Mouse (Mus musculus): ENCODE results near the gene Nup37.

Nup37 gene

DNA sequence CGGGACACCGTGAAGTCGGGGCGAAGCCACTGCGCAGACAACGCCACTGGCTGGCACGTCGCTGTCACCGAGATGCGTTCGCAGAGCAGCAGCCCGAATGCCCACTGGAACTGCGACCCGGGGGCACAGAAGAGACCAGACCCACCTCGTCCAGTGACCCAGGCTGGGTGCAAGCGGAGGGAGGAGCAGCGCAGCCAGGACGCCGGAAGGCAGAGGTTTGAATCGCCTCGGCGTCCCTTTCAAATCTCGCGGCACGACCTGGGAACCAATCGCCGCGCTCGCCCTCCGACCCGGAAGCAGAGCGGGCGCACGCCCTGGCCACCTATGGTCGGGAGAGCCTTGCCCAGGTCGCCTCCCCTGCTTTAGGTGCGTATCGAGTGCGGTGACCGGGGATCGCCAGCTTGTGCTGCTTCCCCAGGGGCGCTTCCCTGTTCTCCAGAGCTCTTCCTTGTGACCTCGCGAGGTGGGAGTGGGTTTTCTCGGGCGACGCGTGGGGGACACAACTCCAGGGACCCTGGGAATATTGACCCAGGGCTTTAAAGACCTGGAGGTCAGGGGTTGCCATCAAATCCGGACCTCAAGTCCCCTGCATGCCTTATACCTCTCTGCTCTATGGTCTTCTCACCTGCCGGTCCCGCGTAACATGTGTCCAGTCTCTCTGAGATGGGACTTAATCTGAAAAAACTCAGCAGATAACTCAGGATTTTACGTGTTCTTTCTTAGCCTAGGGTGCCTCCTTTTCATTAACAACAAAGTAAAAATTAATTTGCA, at the start of gene Nup37, which contains the start of gene Parpbp:
Gene Nup37 (plus strand): TSS at position 286 of the 771 bp plus-strand sequence.
Gene Parpbp (minus strand): TSS at position 235 of the 771 bp plus-strand sequence.
- peak; percentile 91 for DNase-seq

DNA sequence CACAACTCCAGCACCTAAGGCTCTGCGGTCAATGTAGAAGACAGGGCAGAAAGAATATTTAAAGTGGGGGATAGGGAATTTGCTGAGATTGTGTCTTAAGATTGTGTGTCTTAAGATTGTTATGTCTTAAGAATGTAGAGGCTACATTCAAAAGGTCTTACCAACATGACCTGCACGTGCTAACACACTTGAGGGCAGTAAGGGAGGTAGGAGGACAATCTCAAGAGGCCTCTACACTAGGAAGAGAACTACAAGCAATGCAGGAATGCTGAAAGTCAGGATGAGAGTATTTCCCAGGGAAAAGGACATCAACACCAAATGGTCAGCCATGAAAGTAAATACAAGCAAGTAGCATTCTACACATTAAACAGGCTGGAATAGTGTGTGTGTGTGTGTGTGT, 40.6 kb upstream of the Nup37 start:
- no peak for DNase-seq

DNA sequence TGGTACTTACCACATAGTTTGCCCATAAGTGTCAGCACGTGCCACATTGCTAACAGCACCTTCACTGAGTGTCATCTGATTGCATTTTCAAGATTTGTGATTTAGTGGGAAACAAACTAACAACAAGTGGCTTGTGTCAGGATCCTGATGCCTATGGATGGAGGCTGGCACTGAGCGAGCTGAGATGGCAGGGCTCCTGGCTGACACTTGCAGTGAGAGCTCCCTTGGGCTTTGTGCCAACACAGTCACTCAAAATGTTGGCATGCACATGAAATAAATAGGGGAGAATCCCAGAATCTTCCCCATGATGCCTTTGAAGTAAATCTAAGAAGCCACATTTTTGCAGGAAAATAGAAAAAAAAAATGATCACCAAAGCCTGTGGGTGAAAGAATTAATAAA, 33.5 kb upstream of the Nup37 start:
- no peak for DNase-seq

DNA sequence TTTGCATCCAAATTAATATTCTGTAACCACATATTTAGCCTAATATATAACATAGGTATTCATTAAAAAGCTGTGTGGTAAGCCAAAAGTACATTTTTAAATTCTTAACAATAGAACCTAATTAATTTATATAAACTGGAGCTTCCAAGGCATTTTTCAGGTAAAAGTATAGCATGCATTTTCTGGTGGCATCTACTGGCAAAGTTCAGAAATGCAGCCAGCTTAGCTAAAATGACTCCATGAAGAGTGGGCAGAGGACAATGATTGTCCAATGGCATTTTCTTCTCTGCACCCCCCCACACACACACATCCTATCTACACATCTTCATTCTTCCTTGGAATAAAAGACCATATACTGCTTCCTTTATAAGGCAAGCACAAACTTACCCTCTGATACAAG, 27.1 kb upstream of the Nup37 start:
- peak; percentile 11 for DNase-seq

DNA sequence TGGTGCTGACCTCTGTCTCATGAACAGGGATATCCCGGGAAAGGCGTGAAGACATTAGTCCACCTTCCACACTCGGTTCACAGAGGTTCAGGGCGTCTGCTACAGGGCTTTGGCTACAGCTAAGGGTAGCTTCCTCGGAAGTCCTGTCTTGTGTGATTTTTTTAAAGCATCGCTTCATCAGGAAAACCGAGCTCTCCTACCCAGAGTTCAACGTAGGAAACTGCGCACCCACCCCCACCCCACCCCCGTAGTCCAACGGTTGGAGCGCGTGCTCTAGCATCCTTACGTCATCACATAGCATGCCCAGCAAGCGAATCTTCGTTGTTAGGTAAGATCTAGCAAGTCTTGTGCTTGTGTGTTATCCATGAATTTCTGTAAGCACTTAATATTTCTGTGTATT, 11.2 kb upstream of the Nup37 start:
- no peak for DNase-seq

DNA sequence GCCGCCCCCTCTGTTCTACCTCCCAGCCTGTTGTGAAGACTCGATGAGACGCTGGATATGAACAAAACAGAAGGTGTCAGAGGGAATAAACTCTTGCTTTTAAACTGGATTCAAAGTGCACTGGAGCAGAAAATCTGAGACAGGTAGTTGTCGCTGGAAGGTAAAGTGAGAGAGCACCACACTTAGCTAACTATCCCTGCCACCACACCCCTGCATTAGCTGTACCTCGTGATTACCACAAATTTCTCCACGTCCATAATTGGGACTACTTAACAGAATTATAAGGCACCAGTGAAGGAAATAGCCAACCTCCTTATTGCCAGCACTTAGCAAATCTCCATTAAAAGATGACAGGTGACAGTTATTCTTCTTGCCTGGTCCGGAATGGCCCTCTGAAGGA, 605 bp upstream of the Nup37 start:
- DNase-seq = no peak

DNA sequence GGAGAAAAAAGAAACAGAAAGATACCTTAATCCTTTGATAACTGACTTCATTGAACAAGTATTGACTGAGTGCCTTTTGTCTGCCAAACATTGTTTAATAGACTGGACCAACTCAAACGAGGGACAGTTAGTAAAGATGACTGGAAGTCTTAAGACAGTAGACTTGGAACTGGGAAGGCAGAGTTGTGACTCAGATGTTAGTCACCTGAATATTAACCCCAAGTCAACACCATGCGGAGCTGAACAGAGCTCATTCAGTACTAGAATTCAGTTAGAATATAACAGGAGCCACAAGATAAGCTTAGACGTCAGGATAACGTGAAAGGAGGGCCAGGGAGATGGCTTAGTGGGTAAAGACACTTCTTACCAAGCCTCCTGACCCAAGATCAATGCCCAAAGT, 3.6 kb downstream of the Nup37 start:
- no peak for DNase-seq

DNA sequence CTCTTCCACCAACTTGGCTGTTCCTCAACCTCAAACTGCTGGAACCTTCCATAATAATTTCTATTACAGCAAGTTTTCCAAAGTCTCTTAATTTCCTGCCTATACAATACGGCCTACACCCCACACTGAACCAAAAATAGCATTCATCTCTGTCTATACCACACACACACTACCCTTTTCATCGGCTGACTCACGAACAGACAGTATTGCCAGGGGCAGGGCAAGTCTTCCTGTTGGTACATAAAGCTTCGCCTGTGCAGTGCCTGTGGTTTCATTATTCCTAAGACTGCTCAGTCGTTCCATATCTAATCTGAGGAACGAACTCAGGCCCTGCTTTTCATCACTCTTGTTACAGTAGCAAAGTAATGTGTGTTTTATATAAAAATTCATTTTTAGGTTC, 4.9 kb downstream of the Nup37 start:
- DNase-seq = no peak

DNA sequence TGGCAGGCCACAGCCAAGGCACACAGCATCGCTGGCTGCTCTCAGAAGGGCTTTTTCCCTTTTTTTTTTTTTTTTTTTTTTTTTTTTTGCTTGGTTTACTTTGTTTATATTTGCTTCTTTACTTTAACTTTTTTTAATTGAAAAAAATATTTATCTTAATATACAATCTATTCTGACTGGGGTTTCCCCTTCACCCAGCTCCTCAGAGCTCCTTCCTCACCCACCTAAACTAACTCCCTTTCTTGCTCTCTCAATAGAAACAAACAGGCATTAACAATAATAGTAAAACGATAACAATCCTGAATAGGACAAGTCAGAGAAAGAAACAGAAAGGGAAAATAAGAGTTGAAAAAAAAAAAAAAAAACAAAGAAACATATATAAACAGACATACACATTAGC, 15.3 kb downstream of the Nup37 start:
- DNase-seq = no peak

DNA sequence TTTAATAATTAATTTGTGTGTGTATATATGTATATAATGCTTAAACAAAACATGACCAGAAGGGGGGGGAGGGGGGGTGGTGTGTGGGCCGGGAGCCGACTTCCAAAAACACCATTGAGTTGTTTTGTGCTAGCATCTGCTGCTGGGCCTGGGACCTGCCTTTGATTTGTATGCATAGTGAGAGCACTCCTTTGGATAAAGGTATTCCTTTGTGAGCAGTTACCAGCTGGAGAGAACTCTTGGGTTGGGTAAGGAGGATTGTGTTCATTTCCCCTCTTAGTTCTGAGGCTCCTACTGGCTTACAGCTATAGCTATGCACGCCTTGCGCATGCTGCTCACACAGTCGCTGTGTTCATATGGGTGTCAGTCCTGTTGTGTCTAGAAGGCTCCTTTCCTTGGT, 15.9 kb downstream of the Nup37 start:
- DNase-seq = no peak

DNA sequence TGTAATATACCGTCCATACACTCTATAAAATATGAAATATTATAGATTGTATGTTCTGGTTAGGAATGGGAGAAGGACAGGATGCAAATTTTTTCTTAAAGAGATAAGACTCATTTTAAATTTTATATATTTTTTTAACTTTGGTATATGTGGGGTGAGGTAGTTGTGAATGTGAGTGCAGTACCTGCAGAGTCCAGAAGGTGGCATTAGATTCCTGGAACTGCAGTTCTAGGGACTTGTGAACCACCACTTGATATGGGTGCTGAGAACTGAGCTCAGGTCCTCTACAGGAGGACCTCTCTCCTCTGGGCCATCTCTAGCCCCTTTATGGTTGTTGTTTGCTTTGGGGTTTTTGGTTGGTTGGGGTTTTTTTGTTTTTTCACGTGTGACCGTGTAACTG, 19.4 kb downstream of the Nup37 start:
- peak; percentile 19 for DNase-seq

DNA sequence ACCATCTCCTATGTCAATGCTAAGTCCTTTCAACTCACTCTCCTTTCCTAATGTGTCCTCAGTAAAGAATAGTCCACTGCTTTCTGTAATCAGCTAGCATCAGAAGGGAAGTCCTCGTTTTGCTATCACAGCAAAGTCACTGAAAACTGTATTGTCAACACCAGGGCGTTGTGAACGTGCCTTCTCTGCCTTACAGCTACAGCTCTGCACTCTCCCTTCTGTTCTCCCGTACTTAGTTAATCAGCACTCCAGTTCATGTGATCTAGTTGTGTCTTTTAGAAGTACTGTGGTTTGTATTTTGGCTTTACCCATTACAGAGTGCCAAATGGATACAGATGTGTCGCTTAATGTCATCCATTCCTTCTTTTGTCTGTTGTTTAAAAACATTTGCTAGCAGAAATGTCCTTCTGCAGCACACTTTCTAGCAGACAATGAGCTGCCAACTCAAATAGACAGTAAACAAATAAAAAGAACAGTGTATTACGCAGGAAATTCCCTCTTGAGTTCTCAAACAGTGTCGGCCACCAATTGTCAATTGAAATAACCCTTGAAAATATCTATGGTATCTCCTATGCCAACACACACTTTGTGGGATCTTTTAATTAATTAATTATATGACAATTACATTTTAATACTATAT, 20.8 kb downstream of the Nup37 start:
- no peak for DNase-seq

DNA sequence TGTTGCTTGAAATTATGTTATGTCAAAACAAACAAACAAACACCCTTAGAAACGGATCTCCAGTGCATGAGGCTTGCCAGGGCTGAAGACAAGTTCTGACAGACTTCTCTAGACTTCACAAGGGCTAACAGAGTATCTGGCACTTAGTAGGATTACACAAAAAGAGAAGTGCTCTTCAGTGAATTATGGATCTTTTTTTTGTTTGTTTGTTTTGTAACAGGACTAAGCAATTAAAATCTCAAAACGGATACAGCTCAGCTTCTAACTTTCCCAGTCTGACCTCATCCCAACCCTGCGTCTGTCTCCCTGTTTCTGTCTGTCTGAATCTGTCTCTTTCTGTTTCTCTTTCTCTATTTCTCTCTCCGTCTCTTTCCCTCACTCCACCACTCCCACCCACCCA, 53.7 kb downstream of the Nup37 start:
- DNase-seq = peak; percentile 22

DNA sequence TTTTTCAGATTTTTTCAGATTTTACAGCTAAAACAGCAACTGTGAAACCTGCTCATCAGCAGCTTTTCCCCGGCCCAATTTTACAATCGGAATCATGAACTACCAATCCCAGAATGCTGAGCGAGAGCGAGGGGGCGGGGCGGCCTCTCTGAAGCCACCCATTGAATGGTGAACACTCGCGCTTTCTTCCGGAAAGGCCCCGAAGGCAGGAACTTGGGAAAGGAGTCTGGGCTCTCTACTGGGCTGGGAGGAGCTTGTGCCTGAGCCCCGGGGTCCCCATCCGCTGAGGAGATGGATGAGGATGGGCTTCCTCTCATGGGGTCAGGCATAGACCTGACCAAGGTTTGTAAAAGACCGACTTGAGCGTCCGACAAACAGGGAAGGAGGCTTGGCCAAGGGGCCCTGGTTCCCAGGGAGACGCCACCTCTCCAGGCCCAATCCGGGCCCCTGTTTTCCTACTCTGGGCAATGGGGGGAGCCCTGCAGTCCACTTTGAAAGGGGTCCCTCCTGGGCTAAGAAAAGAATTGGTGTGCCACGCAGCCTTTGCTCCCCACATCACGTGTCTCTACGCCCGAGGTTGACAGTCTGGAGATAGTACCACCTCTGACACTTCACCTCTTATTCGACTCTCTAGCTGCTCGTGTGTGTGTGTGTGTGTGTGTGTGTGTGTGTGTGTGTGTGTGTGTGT, 54.3 kb downstream of the Nup37 start, which contains the start of gene Washc3:
Gene Washc3 (plus strand): TSS at position 143 of the 688 bp plus-strand sequence.
- peak; percentile 96 for DNase-seq

DNA sequence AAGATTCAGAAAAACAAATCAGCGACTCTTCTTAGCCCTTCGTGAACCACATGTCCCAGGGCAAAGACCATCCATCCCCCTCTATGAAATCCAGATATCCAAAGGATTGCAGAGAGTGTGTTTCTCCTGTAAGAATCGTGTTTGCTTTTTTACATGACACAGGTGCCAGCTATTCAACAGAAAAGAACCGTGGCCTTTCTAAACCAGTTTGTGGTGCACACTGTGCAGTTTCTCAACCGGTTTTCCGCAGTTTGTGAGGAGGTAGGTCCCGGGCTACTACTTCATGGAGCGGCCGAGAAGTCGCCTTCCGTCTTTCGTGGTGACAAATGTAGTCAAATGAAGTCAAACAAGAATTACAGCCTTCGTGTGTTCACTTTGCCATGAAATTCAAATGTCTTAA, 54.9 kb downstream of the Nup37 start:
- no peak for DNase-seq

DNA sequence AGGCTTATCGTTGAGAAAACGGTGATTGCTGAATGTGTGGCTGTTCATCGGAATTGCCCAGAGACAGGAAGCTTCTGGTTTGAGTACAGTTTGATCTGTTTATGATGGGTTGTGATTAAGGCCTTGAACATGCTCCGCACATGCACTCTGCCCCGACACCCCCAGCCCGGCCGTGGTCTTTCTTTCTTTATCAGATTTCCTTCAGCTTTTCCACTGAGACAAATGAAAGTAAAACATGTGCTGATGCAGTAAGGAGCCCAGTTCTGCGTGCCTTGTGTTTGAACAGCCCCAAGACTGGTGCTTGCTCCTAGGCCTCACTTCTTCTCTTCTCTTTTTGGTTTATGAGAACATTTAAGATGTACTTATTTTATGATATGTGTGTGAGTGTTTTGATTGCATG, 55.8 kb downstream of the Nup37 start:
- no peak for DNase-seq

DNA sequence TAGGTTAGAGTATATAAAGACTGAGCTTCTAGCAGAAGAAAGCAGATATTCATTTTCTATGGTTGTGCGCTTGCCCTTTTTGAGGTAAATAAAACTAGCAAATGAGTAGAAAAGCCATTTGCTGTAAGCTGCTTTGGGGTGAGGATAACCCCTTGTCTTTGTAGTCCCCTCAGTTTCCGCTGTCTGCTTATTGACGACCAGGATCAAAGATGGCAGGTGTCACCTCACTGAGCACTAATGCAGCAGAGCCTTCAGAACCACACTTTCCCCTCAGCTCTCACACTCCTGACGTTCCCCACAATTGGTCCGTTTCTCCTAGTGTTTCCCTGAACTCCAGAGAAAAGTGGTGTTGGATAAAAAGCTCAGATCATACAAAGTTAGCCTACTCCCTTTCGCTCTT, 56.4 kb downstream of the Nup37 start:
- no peak for DNase-seq

DNA sequence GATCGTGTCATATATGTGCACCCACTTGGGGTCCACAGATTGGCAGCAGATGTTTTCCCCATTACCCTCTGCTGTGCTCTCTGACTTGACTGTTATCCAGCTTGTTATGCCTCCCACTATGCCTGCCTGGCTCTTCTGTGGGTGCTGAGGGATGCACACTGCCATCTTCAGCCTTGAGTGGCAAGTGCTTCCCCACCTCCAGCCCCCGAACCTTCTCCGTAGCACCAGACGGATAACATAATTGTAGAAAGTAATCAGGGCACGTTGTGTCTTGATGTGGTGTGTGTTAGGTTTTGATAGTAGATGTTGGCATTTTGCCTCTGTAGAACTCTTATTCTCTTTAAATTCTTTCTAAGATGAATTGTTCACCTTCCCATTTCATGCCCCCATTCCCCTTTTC, 65.9 kb downstream of the Nup37 start:
- DNase-seq = no peak

DNA sequence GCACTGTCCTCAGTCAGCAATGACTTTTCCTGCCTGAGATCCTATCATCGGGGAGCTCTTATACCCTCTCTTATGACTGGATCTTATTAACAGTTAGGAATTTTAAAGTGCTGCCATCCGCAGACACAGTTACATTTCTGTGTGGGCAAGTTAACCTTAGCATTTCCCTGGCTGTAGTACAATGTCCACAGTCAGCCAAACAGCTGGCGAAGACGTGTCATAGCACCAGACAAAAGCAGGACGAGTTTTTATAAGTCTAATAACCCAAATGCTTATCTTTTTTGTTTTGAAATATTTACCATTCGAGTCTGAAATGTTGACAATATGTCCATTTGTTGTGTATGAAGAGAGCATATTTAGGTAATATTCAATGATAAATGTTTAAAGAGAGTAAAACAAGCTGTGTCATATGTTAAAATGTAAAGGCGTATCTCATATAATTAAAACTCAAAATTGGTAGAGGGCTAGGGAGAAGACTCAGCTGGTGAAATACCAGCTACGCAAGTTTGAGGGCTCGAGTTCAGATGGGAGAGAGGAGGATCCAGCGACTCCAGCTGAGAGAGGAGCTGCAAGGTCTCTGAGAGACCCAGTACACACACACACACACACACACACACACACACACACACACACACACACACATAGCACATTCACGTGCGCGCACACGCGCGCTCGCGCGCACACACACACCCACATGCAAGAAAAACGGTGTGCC, 68.2 kb downstream of the Nup37 start:
- no peak for DNase-seq

DNA sequence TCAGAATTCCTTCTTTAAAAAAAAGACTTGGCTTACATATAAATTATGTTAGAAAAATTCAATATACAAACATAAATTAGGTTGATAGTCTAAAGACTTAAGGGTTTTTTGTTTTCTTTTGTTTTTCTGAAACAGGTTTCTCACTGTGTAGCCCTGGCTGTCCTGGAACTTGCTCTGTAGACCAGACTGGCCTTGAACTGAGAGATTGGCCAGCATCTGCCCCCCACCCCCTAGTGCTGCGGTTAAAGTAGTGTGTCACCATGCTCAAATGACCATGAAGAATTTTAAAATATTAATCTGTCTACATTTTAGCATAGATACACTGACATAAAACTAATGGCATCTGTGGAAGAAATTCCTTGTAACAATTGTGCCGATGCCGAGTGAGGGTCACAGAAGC, 71.4 kb downstream of the Nup37 start:
- no peak for DNase-seq

DNA sequence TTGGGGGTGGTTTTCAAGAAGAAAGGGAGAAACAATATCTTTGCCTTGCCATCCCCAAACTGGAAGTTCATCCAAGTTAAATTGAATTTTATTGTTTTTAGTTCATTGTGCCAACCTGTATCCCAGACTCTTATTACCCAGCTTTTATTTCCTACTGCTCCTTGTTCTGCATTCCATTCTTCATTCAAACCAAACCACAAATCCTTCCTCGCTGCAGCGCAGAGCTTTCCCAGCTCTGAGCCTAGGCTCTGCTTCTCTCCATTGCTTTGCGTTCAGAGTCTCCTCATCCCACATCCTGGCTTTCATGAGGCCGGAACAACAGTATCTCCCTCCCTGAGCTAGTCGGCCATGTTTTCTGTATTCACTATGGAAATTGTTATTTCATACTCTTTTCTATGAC, 74.9 kb downstream of the Nup37 start:
- DNase-seq = no peak

DNA sequence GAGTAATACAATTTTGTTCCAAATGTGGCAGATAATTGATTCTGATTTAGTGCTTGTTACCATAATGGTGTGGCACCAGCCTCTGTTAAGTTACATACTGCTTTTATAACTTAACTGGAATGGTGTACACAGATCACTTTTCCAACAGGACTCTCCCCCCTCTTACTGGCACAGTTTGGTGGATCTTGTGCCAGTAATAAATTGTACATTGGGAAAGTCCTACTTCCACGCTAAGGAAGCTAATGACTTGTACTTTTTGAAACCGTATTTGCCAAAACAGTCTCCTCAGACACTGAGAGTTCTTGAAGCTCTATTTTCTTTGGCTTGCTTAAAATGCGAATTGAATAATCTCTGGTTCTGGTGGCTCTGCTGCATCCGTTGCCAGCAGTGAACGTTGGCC, 78.6 kb downstream of the Nup37 start:
- DNase-seq = no peak

DNA sequence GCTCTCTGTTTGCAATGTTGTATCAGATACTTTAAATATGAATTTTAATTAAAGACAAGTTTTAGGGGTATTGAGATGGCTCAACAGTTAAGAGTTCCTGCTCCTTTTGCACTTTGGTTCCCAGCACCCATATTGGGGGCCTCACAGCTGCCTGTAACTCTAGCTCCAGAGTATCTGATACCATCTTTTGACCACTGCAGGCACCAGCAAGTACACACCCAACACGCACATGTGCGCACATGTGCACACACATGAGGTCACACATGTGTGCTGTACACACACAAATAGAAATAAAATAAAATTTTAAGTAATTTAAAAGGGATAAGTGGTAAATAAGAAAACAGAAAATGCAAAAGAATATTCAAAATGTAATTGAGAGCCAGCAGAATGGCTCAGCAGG, 81.2 kb downstream of the Nup37 start:
- no peak for DNase-seq
